Mouse (Mus musculus) MEL (cell line): ENCODE data around the gene Dgkg. TPM values are rescaled to one million over a fixed set of nuclear protein-coding genes. Genes with fewer than 3 reads are reported as not detected.

Experiments used
- DNase-seq: peaks from one replicate; pipeline ENCODE4 v3.0.0; 2011; ENCODE audit warnings: low read depth, low spot score
- H3K27ac ChIP-seq: 2 replicates; pipeline ENCODE4 v1.5.1; 2012; ENCODE audit warnings: low read depth, mild to moderate bottlenecking, control low read depth, low read length, moderate library complexity; ENCODE audit not compliant: control insufficient read depth
- H3K27me3 ChIP-seq, 2 experiments: fragments of 150-350 bp in 1 of 2; sonication (generic) in 1 of 2; 2 replicates each; pipeline ENCODE4 v1.6.1; 2012; ENCODE audit warnings: low read length in 2 of 2, mild to moderate bottlenecking in 2 of 2, improper control_type of control experiment in 1 of 2, moderate library complexity in 1 of 2; ENCODE audit not compliant: insufficient read depth in 2 of 2, control insufficient read depth in 1 of 2
- H3K36me3 ChIP-seq, 2 experiments: 2 replicates each; pipeline ENCODE4 v1.6.1; 2012 to 2014; ENCODE audit warnings: low read length in 2 of 2, improper control_type of control experiment in 1 of 2, inconsistent platforms in 1 of 2, mild to moderate bottlenecking in 1 of 2; ENCODE audit not compliant: insufficient read depth in 2 of 2, control insufficient read depth in 1 of 2
- H3K4me1 ChIP-seq, 2 experiments: fragments of 150-350 bp in 1 of 2; sonication (generic) in 1 of 2; 2 replicates each; pipeline ENCODE4 v1.6.1; 2012; ENCODE audit warnings: low read length in 2 of 2, improper control_type of control experiment in 1 of 2, mild to moderate bottlenecking in 1 of 2; ENCODE audit not compliant: insufficient read depth in 2 of 2, control insufficient read depth in 1 of 2
- H3K4me3 ChIP-seq, 2 experiments: fragments of 150-350 bp in 1 of 2; sonication (generic) in 1 of 2; 2 replicates each; pipeline ENCODE4 v1.5.1; 2012; ENCODE audit warnings: low read depth in 2 of 2, low read length in 2 of 2, mild to moderate bottlenecking in 2 of 2, moderate library complexity in 2 of 2, control low read depth in 1 of 2, improper control_type of control experiment in 1 of 2; ENCODE audit not compliant: control insufficient read depth in 1 of 2, insufficient read depth in 1 of 2
- H3K79me2 ChIP-seq: 2 replicates; pipeline ENCODE4 v1.6.1; 2012; ENCODE audit warnings: mild to moderate bottlenecking, low read length, moderate library complexity; ENCODE audit not compliant: control insufficient read depth, poor library complexity, insufficient read depth
- H3K9ac ChIP-seq: 2 replicates; pipeline ENCODE4 v1.6.1; 2012; ENCODE audit warnings: low read depth, mild to moderate bottlenecking, control low read depth, low read length, moderate library complexity; ENCODE audit not compliant: control insufficient read depth, poor library complexity, severe bottlenecking
- H3K9me3 ChIP-seq: fragments of 150-350 bp; sonication (generic); replicated peaks from 2 replicates; pipeline ENCODE4 v1.6.1; 2012; ENCODE audit warnings: mild to moderate bottlenecking, low read length, improper control_type of control experiment, moderate library complexity; ENCODE audit not compliant: insufficient read depth
- CHD1 ChIP-seq: IDR thresholded peaks from 2 replicates; pipeline ENCODE4 v1.6.1; 2012; ENCODE audit warnings: low read depth, mild to moderate bottlenecking, inconsistent platforms, low read length, improper control_type of control experiment
- CHD2 ChIP-seq: IDR thresholded peaks from 2 replicates; pipeline ENCODE4 v1.6.1; 2011; ENCODE audit warnings: low read length, improper control_type of control experiment
- GATA1 ChIP-seq: IDR thresholded peaks from 2 replicates; pipeline ENCODE4 v1.6.1; 2011; ENCODE audit warnings: low read depth, low read length, improper control_type of control experiment
- HCFC1 ChIP-seq: IDR thresholded peaks from 2 replicates; pipeline ENCODE4 v1.6.1; 2012; ENCODE audit warnings: low read depth, mild to moderate bottlenecking, inconsistent platforms, low read length, improper control_type of control experiment, moderate library complexity
- JUND ChIP-seq: IDR thresholded peaks from 2 replicates; pipeline ENCODE4 v1.6.1; 2011; ENCODE audit warnings: low read depth, mild to moderate bottlenecking, improper control_type of control experiment, low read length
- KAT2A ChIP-seq: conservative IDR thresholded peaks from 2 replicates; pipeline ENCODE4 v1.6.1; 2012; ENCODE audit warnings: low read depth, low read length, improper control_type of control experiment, inconsistent platforms
- MAX ChIP-seq: IDR thresholded peaks from 2 replicates; pipeline ENCODE4 v1.6.1; 2011; ENCODE audit warnings: low read length, improper control_type of control experiment
- MAZ ChIP-seq: IDR thresholded peaks from 2 replicates; pipeline ENCODE4 v1.6.1; 2012; ENCODE audit warnings: low read depth, mild to moderate bottlenecking, inconsistent platforms, low read length, improper control_type of control experiment
- MXI1 ChIP-seq: IDR thresholded peaks from 2 replicates; pipeline ENCODE4 v1.6.1; 2011; ENCODE audit warnings: mild to moderate bottlenecking, low read depth, low read length, improper control_type of control experiment
- NELFE ChIP-seq: IDR thresholded peaks from 2 replicates; pipeline ENCODE4 v1.6.1; 2011; ENCODE audit warnings: low read depth, low read length, improper control_type of control experiment
- NRF1 ChIP-seq: IDR thresholded peaks from 2 replicates; pipeline ENCODE4 v1.6.1; 2014; ENCODE audit warnings: low read depth, mild to moderate bottlenecking, inconsistent platforms, low read length, improper control_type of control experiment, moderate library complexity; ENCODE audit not compliant: poor library complexity, insufficient read depth, severe bottlenecking
- POLR2A ChIP-seq, 2 experiments: IDR thresholded peaks; 2 replicates each; pipeline ENCODE4 v1.6.1; 2011 to 2012; ENCODE audit warnings: low read length in 2 of 2, mild to moderate bottlenecking in 2 of 2, control low read depth in 1 of 2, improper control_type of control experiment in 1 of 2, low read depth in 1 of 2, moderate library complexity in 1 of 2; ENCODE audit not compliant: control insufficient read depth in 1 of 2, insufficient read depth in 1 of 2, poor library complexity in 1 of 2
- POLR2AphosphoS5 ChIP-seq: IDR thresholded peaks from 2 replicates; pipeline ENCODE4 v1.6.1; 2012; ENCODE audit warnings: low read depth, borderline replicate concordance, mild to moderate bottlenecking, inconsistent platforms, low read length, moderate library complexity, mixed read lengths
- RAD21 ChIP-seq: IDR thresholded peaks from 2 replicates; pipeline ENCODE4 v1.6.1; 2011; ENCODE audit warnings: mild to moderate bottlenecking, low read depth, low read length, improper control_type of control experiment
- SIN3A ChIP-seq: IDR thresholded peaks from 2 replicates; pipeline ENCODE4 v1.6.1; 2012; ENCODE audit warnings: low read length, improper control_type of control experiment, inconsistent platforms
- SMC3 ChIP-seq: IDR thresholded peaks from 2 replicates; pipeline ENCODE4 v1.6.1; 2011; ENCODE audit warnings: low read depth, low read length, improper control_type of control experiment
- TCF12 ChIP-seq: IDR thresholded peaks from 2 replicates; pipeline ENCODE4 v1.6.1; 2014; ENCODE audit warnings: low read depth, mild to moderate bottlenecking, inconsistent platforms, low read length, improper control_type of control experiment, moderate library complexity
- UBTF ChIP-seq: IDR thresholded peaks from 2 replicates; pipeline ENCODE4 v1.6.1; 2012; ENCODE audit warnings: low read depth, mild to moderate bottlenecking, inconsistent platforms, low read length, improper control_type of control experiment, moderate library complexity, borderline replicate concordance; ENCODE audit not compliant: insufficient read depth
- ZC3H11A ChIP-seq: IDR thresholded peaks from 2 replicates; pipeline ENCODE4 v1.6.1; 2012; ENCODE audit warnings: low read depth, mild to moderate bottlenecking, inconsistent platforms, low read length, improper control_type of control experiment
- ZKSCAN1 ChIP-seq: IDR thresholded peaks from 2 replicates; pipeline ENCODE4 v1.6.1; 2012; ENCODE audit warnings: low read depth, mild to moderate bottlenecking, inconsistent platforms, low read length, improper control_type of control experiment, moderate library complexity
- ZMIZ1 ChIP-seq: IDR thresholded peaks from 2 replicates; pipeline ENCODE4 v1.6.1; 2012; ENCODE audit warnings: low read depth, mild to moderate bottlenecking, inconsistent platforms, low read length, improper control_type of control experiment, moderate library complexity
- ZNF384 ChIP-seq: IDR thresholded peaks from 2 replicates; pipeline ENCODE4 v1.6.1; 2012; ENCODE audit warnings: low read depth, mild to moderate bottlenecking, inconsistent platforms, low read length, improper control_type of control experiment
- polyA plus RNA-seq, 2 experiments: library from polyadenylated mRNA; stranded (reverse) in 1 of 2; unstranded in 1 of 2; fragments of >175 nt in 1 of 2; fragments of >200 nt in 1 of 2; gene quantifications; 2 replicates each; pipeline versions ENCODE4 v1.2.1 to v1.2.4; 2012; ENCODE audit warnings: low replicate concordance in 2 of 2, low read depth in 1 of 2; ENCODE audit not compliant: insufficient read length in 2 of 2, insufficient read depth in 1 of 2, missing spikeins in 1 of 2
- total RNA-seq: library from RNA; depleted of rRNA; stranded (reverse); fragments of 300-350 nt; gene quantifications from 2 replicates; pipeline ENCODE4 v1.2.3, GENCODE M21; 2012

Dgkg gene
- total and polyA plus RNA-seq, 3 experiments = not detected

DNA sequence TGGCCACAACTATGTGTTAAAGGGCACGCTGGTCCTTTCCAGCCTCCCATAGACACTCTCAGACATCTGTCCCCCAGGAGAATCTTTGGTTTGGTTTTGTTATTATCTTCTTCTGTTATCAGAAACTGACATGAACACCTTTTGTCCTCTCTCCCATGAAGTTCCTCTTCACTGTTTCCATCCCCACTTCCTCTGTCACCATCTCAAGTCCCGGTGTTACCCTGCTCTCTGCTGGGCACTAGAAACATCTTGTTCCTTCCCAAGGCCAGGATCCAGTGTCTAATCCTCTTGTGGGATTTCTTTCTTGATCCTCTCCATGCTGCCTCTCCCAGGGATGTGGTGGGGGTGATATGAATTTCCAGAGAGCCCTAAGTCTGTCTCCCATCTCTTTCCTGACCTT lies 32.6 kb upstream of the Dgkg start:
- no peak overlapping the region for H3K4me3 ChIP-seq
- TF ChIP-seq ZMIZ1 = no peak
- TF ChIP-seq POLR2AphosphoS5 = no peak
- TF ChIP-seq POLR2A (IDR thresholded peaks at IDR 0.05; ENCODE audit: control insufficient read depth in 1 of 2, insufficient read depth in 1 of 2, low read depth in 1 of 2, low read length in 2 of 2, poor library complexity in 1 of 2) = no peak
- TF ChIP-seq MAZ = no peak
- TF ChIP-seq SMC3 = no peak
- no peak for TF ChIP-seq SIN3A
- DNase-seq = no peak
- no peaks in the 10 kb centered on the region for H3K27me3 ChIP-seq
- H3K79me2 ChIP-seq = no peaks in the 10 kb centered on the region
- H3K9ac ChIP-seq = no peak overlapping the region
- no peaks in the 10 kb centered on the region for H3K4me1 ChIP-seq
- H3K27ac ChIP-seq = no peak overlapping the region
- H3K36me3 ChIP-seq = no peaks in the 10 kb centered on the region
- no peaks in the 10 kb centered on the region for H3K9me3 ChIP-seq

DNA sequence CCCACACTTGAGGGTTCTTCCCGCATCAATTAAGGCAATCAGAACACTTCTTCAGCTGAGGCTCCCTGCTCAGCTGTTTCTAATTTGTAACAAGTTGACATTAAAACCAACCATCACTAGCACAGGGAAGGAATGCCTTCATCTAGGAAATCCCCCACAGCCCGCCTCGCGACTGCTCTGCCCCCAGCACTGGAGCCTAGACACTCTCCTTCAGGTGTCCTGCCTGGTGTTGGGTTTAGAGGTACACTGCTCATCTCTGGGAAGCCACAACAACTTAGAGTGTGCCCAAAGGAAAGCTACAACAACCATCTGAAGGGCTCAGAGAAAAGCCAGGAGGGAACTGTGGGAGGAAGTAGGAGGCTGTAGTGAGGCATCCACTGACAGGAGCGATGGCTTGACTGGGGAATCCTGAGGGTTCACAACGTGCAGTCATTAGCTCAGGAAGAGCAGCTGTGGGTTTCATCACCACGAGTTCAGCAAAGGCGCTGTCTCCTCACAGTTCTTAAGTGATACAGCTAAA lies 30.8 kb upstream of the Dgkg start:
- Histone ChIP-seq H3K79me2 (no peaks in the 10 kb centered on the region), H3K27me3 (no peaks in the 10 kb centered on the region), H3K4me1 (no peaks in the 10 kb centered on the region), H3K36me3 (no peaks in the 10 kb centered on the region), H3K27ac (no peak overlapping the region), H3K9me3 (no peaks in the 10 kb centered on the region), H3K4me3 (no peak overlapping the region), H3K9ac (no peak overlapping the region)
- TF ChIP-seq ZKSCAN1 (no peak), NELFE (no peak), ZC3H11A (no peak), GATA1 (no peak), RAD21 (no peak), NRF1 (no peak), HCFC1 (no peak), ZNF384 (no peak), UBTF (no peak), CHD2 (no peak), JUND (no peak), POLR2AphosphoS5 (no peak), MAZ (no peak)
- no peak for DNase-seq

DNA sequence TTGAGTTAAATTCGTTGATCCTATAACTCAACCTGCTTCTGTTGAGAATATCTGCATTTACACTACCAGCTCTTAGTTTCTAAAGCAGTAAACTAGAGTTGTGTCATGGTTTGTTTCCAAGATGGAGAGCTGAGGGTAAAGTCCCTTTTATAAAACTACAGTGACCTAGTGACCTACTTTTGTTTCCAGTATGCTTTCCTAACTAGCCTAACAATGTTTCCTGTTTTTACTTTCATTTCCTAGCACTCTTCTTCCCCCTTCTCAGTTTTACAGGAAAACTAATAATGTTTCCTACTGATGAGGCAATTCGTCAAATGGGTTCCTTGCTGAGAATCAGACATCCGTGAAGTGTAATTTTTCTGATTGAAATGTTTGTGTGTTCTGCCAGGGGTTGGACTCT lies 26.6 kb upstream of the Dgkg start:
- no peak overlapping the region for H3K27ac ChIP-seq
- no peaks in the 10 kb centered on the region for H3K27me3 ChIP-seq

More for the DNA sequence above, 26.6 kb upstream of the Dgkg start:
- H3K79me2 ChIP-seq = no peaks in the 10 kb centered on the region
- no peaks in the 10 kb centered on the region for H3K4me1 ChIP-seq
- no peaks in the 10 kb centered on the region for H3K36me3 ChIP-seq
- TF ChIP-seq MXI1 (no peak), TCF12 (no peak), CHD2 (no peak), CHD1 (no peak), KAT2A (no peak), MAX (no peak)
- no peak overlapping the region for H3K9ac ChIP-seq
- DNase-seq = no peak
- H3K4me3 ChIP-seq = no peak overlapping the region
- no peaks in the 10 kb centered on the region for H3K9me3 ChIP-seq
